Mouse (Mus musculus) midbrain, embryonic 16.5 days (tissue): Measurements from ENCODE around the gene Caskin1. TPM values are rescaled to one million over a fixed set of nuclear protein-coding genes. Genes with fewer than 3 reads are reported as not detected.
A peak's percentile ranks its signal among the peaks of the same experiment; 100 is the strongest.

Experiments used
- ATAC-seq: fragments of 200-750 bp; cut with Nextera tagmentation; 2 replicates; pipeline ENCODE4 v1.8.0; 2017; ENCODE audit warnings: moderate TSS enrichment
- H3K27ac ChIP-seq: fragments of 300-500 bp; sonication (generic); 2 replicates; pipeline ENCODE4 v1.5.1; 2014; ENCODE audit warnings: mild to moderate bottlenecking, low read length, mixed read lengths
- H3K27me3 ChIP-seq: fragments of 300-500 bp; sonication (generic); 2 replicates; pipeline ENCODE4 v1.6.1; 2014; ENCODE audit warnings: low read depth, low read length, mixed read lengths; ENCODE audit not compliant: control insufficient read depth, insufficient read depth
- H3K36me3 ChIP-seq: fragments of 300-500 bp; sonication (generic); 2 replicates; pipeline ENCODE4 v1.6.1; 2014; ENCODE audit warnings: mild to moderate bottlenecking, low read length, moderate library complexity, mixed read lengths; ENCODE audit not compliant: control insufficient read depth, insufficient read depth
- H3K4me1 ChIP-seq: fragments of 300-500 bp; sonication (generic); 2 replicates; pipeline ENCODE4 v1.6.1; 2014; ENCODE audit warnings: mild to moderate bottlenecking, low read length, mixed read lengths; ENCODE audit not compliant: control insufficient read depth, insufficient read depth
- H3K4me2 ChIP-seq: fragments of 300-500 bp; sonication (generic); 2 replicates; pipeline ENCODE4 v1.6.1; 2014; ENCODE audit warnings: mild to moderate bottlenecking, low read length, mixed read lengths
- H3K4me3 ChIP-seq: fragments of 300-500 bp; sonication (generic); 2 replicates; pipeline ENCODE4 v1.5.1; 2014; ENCODE audit warnings: low read depth, mild to moderate bottlenecking, low read length, moderate library complexity, mixed read lengths
- H3K9ac ChIP-seq: fragments of 300-500 bp; sonication (generic); 2 replicates; pipeline ENCODE4 v1.6.1; 2014; ENCODE audit warnings: low read depth, low read length, mixed read lengths
- H3K9me3 ChIP-seq: fragments of 300-500 bp; sonication (generic); replicated peaks from 2 replicates; pipeline ENCODE4 v1.6.1; 2014; ENCODE audit warnings: mild to moderate bottlenecking, low read length, mixed read lengths; ENCODE audit not compliant: control insufficient read depth, poor library complexity, severe bottlenecking
- WGBS: fragments of 180-500 bp; shearing (Covaris S2); extraction: QIAGEN DNeasy Blood & Tissue Kit; methylation state at CpG from one replicate; pipeline ENCODE4 v1.1.7; 2014; 5-methylcytosine and 5-hydroxymethylcytosine counted together
- polyA plus RNA-seq: library from polyadenylated mRNA; unstranded; fragments of >200 nt; fragmentation: Nextera tagmentation; extraction: Ambion mirVana; gene quantifications from 2 replicates; pipeline ENCODE4 v1.2.1, GENCODE M21; 2015

Gene Caskin1
- polyA plus RNA-seq, 1 experiment from 2014 or later, result 45.7 TPM

DNA sequence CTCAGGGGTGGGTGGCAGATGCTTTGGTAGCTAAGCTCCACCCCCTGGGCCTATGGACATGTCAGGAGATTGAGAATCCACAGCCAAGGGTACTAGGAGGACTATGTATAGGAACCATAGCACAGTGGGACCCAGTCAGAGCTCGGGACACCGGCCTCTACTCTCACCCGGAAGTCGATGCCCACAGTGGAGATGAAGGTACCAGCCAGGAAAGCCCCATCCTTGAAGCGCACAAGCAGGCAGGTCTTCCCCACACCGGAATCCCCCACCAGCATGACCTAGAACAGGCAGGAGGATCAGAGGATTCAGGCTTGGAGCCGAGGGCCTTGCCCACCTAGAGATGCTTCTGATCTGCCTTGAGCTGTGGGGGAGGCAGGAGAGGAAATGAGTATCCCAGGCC is 43.6 kb downstream of the Caskin1 start:
- Histone ChIP-seq H3K4me1 (peaks cover 32% of the 10 kb centered on the region), H3K4me2 (no peak overlapping the region), H3K9ac (peak overlapping the region; percentile 31), H3K36me3 (no peaks in the 10 kb centered on the region; the same call in 1 of the 2 replicates), H3K27me3 (no peaks in the 10 kb centered on the region; the same call in 1 of the 2 replicates), H3K4me3 (no peak overlapping the region), H3K27ac (no peak overlapping the region), H3K9me3 (no peaks in the 10 kb centered on the region)
- WGBS, result 71% methylated on average over 7 of the region's 7 CpGs
- ATAC-seq, result no peak

- Histone ChIP-seq H3K27me3 (no peaks in the 10 kb centered on the region; the same call in 1 of the 2 replicates), H3K4me1 (peaks cover 43% of the 10 kb centered on the region), H3K9ac (peak overlapping the region; percentile 66), H3K27ac (peak overlapping the region; percentile 28; the same call in 1 of the 2 replicates), H3K4me2 (peak overlapping the region; percentile 84), H3K36me3 (no peaks in the 10 kb centered on the region; the same call in 1 of the 2 replicates), H3K9me3 (no peaks in the 10 kb centered on the region), H3K4me3 (peak overlapping the region; percentile 41)
- ATAC-seq, result peak; percentile 30; the same call in 1 of the 2 replicates
- 8% methylated on average over 53 of the region's 53 CpGs for WGBS
Measured at GRCm38 (mm10) chr17:24533099-24533992, 44.9 kb downstream of the Caskin1 start.

- Histone ChIP-seq H3K27me3 (no peaks in the 10 kb centered on the region; the same call in 1 of the 2 replicates), H3K9me3 (no peaks in the 10 kb centered on the region), H3K4me2 (peak within 1 kb of the TSS; percentile 84), H3K9ac (peak within 1 kb of the TSS; percentile 66), H3K4me3 (peak within 1 kb of the TSS; percentile 41), H3K27ac (peak within 1 kb of the TSS; percentile 28; the same call in 1 of the 2 replicates), H3K4me1 (peaks cover 37% of the 10 kb centered on the region), H3K36me3 (no peaks in the 10 kb centered on the region; the same call in 1 of the 2 replicates)
- 89% methylated on average over 8 of the region's 8 CpGs for WGBS
- no peak for ATAC-seq
Measured at GRCm38 (mm10) chr17:24534160-24534718, 45.8 kb downstream of the Caskin1 start, which contains the start of gene Rab26. Rab26 (minus strand) TSS chr17:24534210.

DNA sequence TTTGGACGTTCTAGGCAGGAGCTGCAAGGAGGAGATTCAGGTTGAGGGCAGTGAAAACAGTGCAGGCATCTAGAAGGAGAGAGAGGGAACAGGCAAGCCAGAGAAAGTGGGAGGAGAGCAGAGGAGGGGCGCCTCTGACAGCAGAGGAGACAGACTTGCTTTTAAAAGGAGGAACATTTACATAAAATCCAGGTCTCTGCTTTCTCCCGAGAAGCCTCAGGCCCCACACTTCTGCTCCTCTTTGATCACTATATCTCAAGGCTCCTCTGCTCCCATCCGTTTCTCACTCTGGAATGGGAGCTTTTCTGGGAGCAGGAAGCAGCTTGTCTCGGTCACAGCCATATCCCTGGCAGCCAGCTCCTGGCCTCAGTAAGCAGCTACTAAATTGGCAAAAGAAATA is 46.9 kb downstream of the Caskin1 start:
- H3K4me3 ChIP-seq, result no peak overlapping the region
- no peak overlapping the region for H3K27ac ChIP-seq
- H3K36me3 ChIP-seq, result no peaks in the 10 kb centered on the region
- ATAC-seq, result no peak
- H3K4me1 ChIP-seq, result peaks cover 27% of the 10 kb centered on the region
- H3K27me3 ChIP-seq, result no peaks in the 10 kb centered on the region; the same call in 1 of the 2 replicates
- no peak overlapping the region for H3K9ac ChIP-seq
- WGBS, result 45% methylated on average over 5 of the region's 5 CpGs
- no peak overlapping the region for H3K4me2 ChIP-seq
- no peaks in the 10 kb centered on the region for H3K9me3 ChIP-seq

DNA sequence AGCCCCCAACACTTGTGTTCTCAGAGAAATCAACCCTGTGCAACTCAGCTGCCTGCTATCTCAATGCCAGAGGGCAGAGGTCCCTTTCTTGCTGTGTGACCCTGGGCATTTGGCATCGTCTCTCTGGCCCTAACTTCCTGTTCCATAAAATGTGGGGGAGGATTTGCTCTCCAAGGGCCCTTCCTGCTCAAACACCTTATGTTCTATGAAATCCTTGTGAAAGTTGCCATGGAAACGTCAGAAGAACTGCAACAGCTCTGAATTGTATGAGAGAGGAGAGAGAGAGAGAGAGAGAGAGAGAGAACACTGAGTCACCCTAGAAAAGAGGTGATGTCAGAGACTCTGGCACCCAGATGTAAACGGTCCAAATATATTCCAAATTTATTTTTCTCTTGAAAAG is 49.1 kb downstream of the Caskin1 start:
- Histone ChIP-seq H3K4me2 (0 out of 2 replicates have a peak overlapping the region, but pooled peaks have one; percentile 4), H3K4me1 (peaks cover 24% of the 10 kb centered on the region), H3K27ac (peak overlapping the region; percentile 74), H3K9me3 (no peaks in the 10 kb centered on the region), H3K4me3 (no peak overlapping the region), H3K36me3 (no peaks in the 10 kb centered on the region), H3K27me3 (no peaks in the 10 kb centered on the region), H3K9ac (0 out of 2 replicates have a peak overlapping the region, but pooled peaks have one; percentile 11)
- peak; percentile 33; the same call in 1 of the 2 replicates for ATAC-seq
- 27% methylated on average over 3 of the region's 3 CpGs for WGBS

DNA sequence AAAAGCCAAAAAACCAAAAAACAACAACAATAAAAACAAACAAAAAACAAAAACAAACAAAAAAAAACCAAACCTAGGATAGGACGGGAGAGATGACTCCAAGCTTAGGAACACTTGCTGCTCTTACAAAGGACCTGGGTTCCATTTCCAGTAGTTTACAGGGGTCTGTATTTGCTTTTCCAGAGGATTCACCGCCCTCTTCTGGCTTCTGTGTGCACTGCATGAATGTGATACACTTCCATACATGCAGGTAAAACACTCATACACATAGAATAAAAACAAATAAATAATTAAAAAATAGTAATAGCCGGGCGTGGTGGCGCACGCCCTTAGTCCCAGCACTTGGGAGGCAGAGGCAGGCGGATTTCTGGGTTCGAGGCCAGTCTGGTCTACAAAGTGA is 50.5 kb downstream of the Caskin1 start:
- no peak overlapping the region for H3K4me3 ChIP-seq
- H3K9me3 ChIP-seq, result no peaks in the 10 kb centered on the region
- WGBS, result 69% methylated on average over 8 of the region's 8 CpGs
- no peaks in the 10 kb centered on the region for H3K27me3 ChIP-seq
- H3K9ac ChIP-seq, result no peak overlapping the region
- ATAC-seq, result no peak
- no peak overlapping the region for H3K27ac ChIP-seq
- H3K36me3 ChIP-seq, result no peaks in the 10 kb centered on the region
- peaks cover 14% of the 10 kb centered on the region for H3K4me1 ChIP-seq
- H3K4me2 ChIP-seq, result no peak overlapping the region

DNA sequence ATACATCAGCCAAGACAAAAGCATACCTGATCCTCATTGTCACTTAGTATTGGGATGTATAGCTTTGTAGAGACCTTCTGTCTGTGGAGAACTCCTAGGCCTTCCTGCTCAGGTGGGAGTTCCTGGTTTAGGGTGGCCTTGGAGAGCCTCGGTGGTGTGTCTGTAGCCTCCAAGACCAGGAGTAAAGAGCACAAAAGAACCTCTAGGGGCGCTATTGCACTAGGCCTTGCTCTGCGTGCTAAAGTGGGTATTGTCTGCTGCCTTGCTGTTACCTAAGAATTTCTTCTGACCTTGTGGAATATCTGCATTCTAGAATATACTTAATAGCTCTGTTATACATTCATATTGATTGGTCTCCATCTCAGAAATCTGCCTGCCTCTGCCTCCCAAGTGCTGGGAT is 52.0 kb downstream of the Caskin1 start:
- no peak overlapping the region for H3K27ac ChIP-seq
- no peak overlapping the region for H3K4me2 ChIP-seq
- no peaks in the 10 kb centered on the region for H3K9me3 ChIP-seq
- 4% methylated on average over 3 of the region's 3 CpGs for WGBS
- no peaks in the 10 kb centered on the region for H3K27me3 ChIP-seq
- H3K9ac ChIP-seq, result no peak overlapping the region
- no peaks in the 10 kb centered on the region for H3K36me3 ChIP-seq
- H3K4me1 ChIP-seq, result peaks cover 14% of the 10 kb centered on the region
- no peak overlapping the region for H3K4me3 ChIP-seq
- ATAC-seq, result no peak

GRCm38 (mm10) chr17:24544613-24545012 is 56.2 kb downstream of the Caskin1 start:
- no peak for ATAC-seq
- Histone ChIP-seq H3K9me3 (no peaks in the 10 kb centered on the region), H3K4me2 (no peak overlapping the region; the same call in 1 of the 2 replicates), H3K4me3 (no peak overlapping the region), H3K9ac (no peak overlapping the region), H3K4me1 (no peaks in the 10 kb centered on the region), H3K36me3 (no peaks in the 10 kb centered on the region), H3K27ac (no peak overlapping the region), H3K27me3 (no peaks in the 10 kb centered on the region)
- WGBS, result 18% methylated on average over 12 of the region's 12 CpGs

- no peak overlapping the region for H3K27ac ChIP-seq
- H3K9me3 ChIP-seq, result no peaks in the 10 kb centered on the region
- no peak overlapping the region for H3K4me3 ChIP-seq
- H3K9ac ChIP-seq, result no peak overlapping the region
- 88% methylated on average over 2 of the region's 2 CpGs for WGBS
- H3K4me1 ChIP-seq, result no peaks in the 10 kb centered on the region
- no peaks in the 10 kb centered on the region for H3K36me3 ChIP-seq
- H3K27me3 ChIP-seq, result no peaks in the 10 kb centered on the region
- no peak for ATAC-seq
- H3K4me2 ChIP-seq, result no peak overlapping the region
Measured at GRCm38 (mm10) chr17:24545247-24545646, 56.8 kb downstream of the Caskin1 start.
